Mouse (Mus musculus): ENCODE measurements around the gene Cers2.

- TF ChIP-seq CTCF (IDR thresholded peaks at IDR 0.05; ENCODE audit: low read depth), result no peak
- TF ChIP-seq EP300 (IDR thresholded peaks at IDR 0.05; ENCODE audit: low read depth), result no peak
Observed at GRCm38 (mm10) chr3:95283589-95283941, 31.0 kb upstream of the Cers2 start.

All from liver, postnatal 0 days (tissue).